Mouse (Mus musculus) erythroid progenitor cell, adult 5-6 weeks (primary cell): Measurements from ENCODE around the gene Rrp1. TPM values are rescaled to one million over a fixed set of nuclear protein-coding genes. Genes with fewer than 3 reads are reported as not detected.

Source experiments
- ATAC-seq: replicated peaks from 2 replicates; pipeline ENCODE4 v1.8.0; 2016; ENCODE audit warnings: moderate number of reproducible peaks, mild to moderate bottlenecking, moderate TSS enrichment, inconsistent platforms; ENCODE audit not compliant: poor library complexity, low FRiP score, severe bottlenecking
- total RNA-seq, 2 experiments: library from RNA; stranded (forward) in 1 of 2; stranded (reverse) in 1 of 2; fragments of 150-400 nt in 1 of 2; fragments of 186-747, 209-891 nt in 1 of 2; gene quantifications; 2 replicates each; pipeline versions ENCODE4 v1.2.3 to v1.2.4; 2015 to 2017; ENCODE audit warnings: low replicate concordance in 2 of 2

The Rrp1 gene
- total RNA-seq, 2 experiments from 2014 or later: 23.1 to 63.2 TPM

GRCm38 (mm10) chr10:78353196-78353595 is 59.6 kb downstream of the Rrp1 start:
- no peak for ATAC-seq

GRCm38 (mm10) chr10:78352666-78353030 is 60.2 kb downstream of the Rrp1 start:
- ATAC-seq: no peak

- peak; percentile 61 for ATAC-seq
Measured at GRCm38 (mm10) chr10:78351887-78352665, 60.8 kb downstream of the Rrp1 start, which contains the start of gene Agpat3. Gene Agpat3, minus strand, starts transcription at chr10:78352489.

- peak; percentile 31; the same call in 1 of the 2 replicates for ATAC-seq
Measured at GRCm38 (mm10) chr10:78351564-78351886, 61.3 kb downstream of the Rrp1 start.

GRCm38 (mm10) chr10:78350796-78351556 is 61.9 kb downstream of the Rrp1 start:
- no peak for ATAC-seq

Other genes starting within 250 kb of the Rrp1 start
- 14.4 and 36.9 TPM in 2 replicates for gene D10Jhu81e, start 243.3 kb downstream of the Rrp1 start, total RNA-seq (2015; ENCODE audit: low replicate concordance)
- gene D10Jhu81e, start 243.3 kb downstream of the Rrp1 start, total RNA-seq (2017; ENCODE audit: low replicate concordance): 14.1 and 23.9 TPM in 2 replicates
- gene Pwp2, start 227.9 kb downstream of the Rrp1 start, total RNA-seq (2015; ENCODE audit: low replicate concordance): 2.5 and 2.9 TPM in 2 replicates
- gene Pwp2, start 227.9 kb downstream of the Rrp1 start, total RNA-seq (2017; ENCODE audit: low replicate concordance): 7.8 and 10.1 TPM in 2 replicates
- gene Trappc10, start 168.4 kb downstream of the Rrp1 start, total RNA-seq (2015; ENCODE audit: low replicate concordance): 127 and 132 TPM in 2 replicates
- gene Trappc10, start 168.4 kb downstream of the Rrp1 start, total RNA-seq (2017; ENCODE audit: low replicate concordance): 81.0 and 108 TPM in 2 replicates
- 16.6 and 24.7 TPM in 2 replicates for gene Agpat3, start 60.6 kb downstream of the Rrp1 start, total RNA-seq (2015; ENCODE audit: low replicate concordance)
- 10.5 and 14.0 TPM in 2 replicates for gene Agpat3, start 60.6 kb downstream of the Rrp1 start, total RNA-seq (2017; ENCODE audit: low replicate concordance)
- gene Cstb, start 12.6 kb upstream of the Rrp1 start, total RNA-seq (2015; ENCODE audit: low replicate concordance): 14.3 TPM in 1 of 2 replicates, not detected in the other
- gene Cstb, start 12.6 kb upstream of the Rrp1 start, total RNA-seq (2017; ENCODE audit: low replicate concordance): 6.7 TPM in 1 of 2 replicates, not detected in the other
- 1.1 and 3.4 TPM in 2 replicates for gene Pdxk, start 51.9 kb upstream of the Rrp1 start, total RNA-seq (2015; ENCODE audit: low replicate concordance)
- 0.90 and 2.6 TPM in 2 replicates for gene Pdxk, start 51.9 kb upstream of the Rrp1 start, total RNA-seq (2017; ENCODE audit: low replicate concordance)
- gene Olfr1358, start 104.4 kb upstream of the Rrp1 start, total RNA-seq (2015; ENCODE audit: low replicate concordance): not detected in 2 replicates
- not detected in 2 replicates for gene Olfr1358, start 104.4 kb upstream of the Rrp1 start, total RNA-seq (2017; ENCODE audit: low replicate concordance)
- gene Ilvbl, start 161.3 kb upstream of the Rrp1 start, total RNA-seq (2015; ENCODE audit: low replicate concordance): 7.2 and 17.2 TPM in 2 replicates
- 1.9 and 2.3 TPM in 2 replicates for gene Ilvbl, start 161.3 kb upstream of the Rrp1 start, total RNA-seq (2017; ENCODE audit: low replicate concordance)
- gene Syde1, start 178.9 kb upstream of the Rrp1 start, total RNA-seq (2015; ENCODE audit: low replicate concordance): not detected in 2 replicates
- 0.45 TPM in 1 of 2 replicates, not detected in the other for gene Syde1, start 178.9 kb upstream of the Rrp1 start, total RNA-seq (2017; ENCODE audit: low replicate concordance)
- not detected in 2 replicates for gene Olfr1357, start 205.0 kb upstream of the Rrp1 start, total RNA-seq (2015; ENCODE audit: low replicate concordance)
- gene Olfr1357, start 205.0 kb upstream of the Rrp1 start, total RNA-seq (2017; ENCODE audit: low replicate concordance): not detected in 2 replicates